Mouse (Mus musculus) heart, embryonic 16.5 days (tissue): ENCODE results near the gene Pkn1. TPM values are rescaled to one million over a fixed set of nuclear protein-coding genes. Genes with fewer than 3 reads are reported as not detected.

ENCODE experiments used
- ATAC-seq: fragments of 200-750 bp; cut with Nextera tagmentation; replicated peaks from 2 replicates; pipeline ENCODE4 v1.8.0; 2017; ENCODE audit warnings: moderate number of reproducible peaks; ENCODE audit not compliant: insufficient read depth, low FRiP score; ENCODE audit errors: extremely low read depth
- H3K27ac ChIP-seq: fragments of 300-500 bp; sonication (generic); 2 replicates; pipeline ENCODE4 v1.5.1; 2014; ENCODE audit warnings: mild to moderate bottlenecking, low read length, control low read depth, moderate library complexity
- H3K27me3 ChIP-seq: fragments of 300-500 bp; sonication (generic); 2 replicates; pipeline ENCODE4 v1.6.1; 2014; ENCODE audit warnings: low read length, mixed read lengths; ENCODE audit not compliant: control insufficient read depth, insufficient read depth
- H3K36me3 ChIP-seq: fragments of 300-500 bp; sonication (generic); 2 replicates; pipeline ENCODE4 v1.6.1; 2014; ENCODE audit not compliant: control insufficient read depth, insufficient read depth
- H3K4me1 ChIP-seq: fragments of 300-500 bp; sonication (generic); 2 replicates; pipeline ENCODE4 v1.6.1; 2014; ENCODE audit warnings: low read length, mixed read lengths; ENCODE audit not compliant: control insufficient read depth, insufficient read depth
- H3K4me2 ChIP-seq: fragments of 300-500 bp; sonication (generic); 2 replicates; pipeline ENCODE4 v1.6.1; 2014; ENCODE audit warnings: low read depth, mild to moderate bottlenecking, control low read depth, low read length
- H3K4me3 ChIP-seq: fragments of 300-500 bp; sonication (generic); 2 replicates; pipeline ENCODE4 v1.5.1; 2014; ENCODE audit warnings: mild to moderate bottlenecking, control low read depth, low read length
- H3K9ac ChIP-seq: fragments of 300-500 bp; sonication (generic); 2 replicates; pipeline ENCODE4 v1.6.1; 2014; ENCODE audit warnings: low read length, control low read depth
- H3K9me3 ChIP-seq: fragments of 300-500 bp; sonication (generic); replicated peaks from 2 replicates; pipeline ENCODE4 v1.6.1; 2016; ENCODE audit warnings: low read length; ENCODE audit not compliant: control insufficient read depth
- WGBS: fragments of 180-500 bp; shearing (Covaris S2); extraction: QIAGEN DNeasy Blood & Tissue Kit; methylation state at CpG from one replicate; pipeline ENCODE4 v1.1.7; 2014; 5-methylcytosine and 5-hydroxymethylcytosine counted together
- polyA plus RNA-seq: library from polyadenylated mRNA; unstranded; fragments of >200 nt; fragmentation: Nextera tagmentation; extraction: Ambion mirVana; gene quantifications from 2 replicates; pipeline ENCODE4 v1.2.1, GENCODE M21; 2015

The Pkn1 gene
- 17.5 and 20.2 TPM in 2 replicates for polyA plus RNA-seq

GRCm38 (mm10) chr8:83698661-83699453 lies at the start of gene Pkn1:
Gene Pkn1 (minus strand): TSS chr8:83699179.
- Histone ChIP-seq H3K27me3 (no peaks in the 10 kb centered on the region), H3K27ac (peak within 1 kb of the TSS; percentile 87), H3K9me3 (no peaks in the 10 kb centered on the region), H3K4me1 (peaks cover 31% of the 10 kb centered on the region), H3K36me3 (no peaks in the 10 kb centered on the region), H3K4me2 (peak within 1 kb of the TSS; percentile 95), H3K9ac (peak within 1 kb of the TSS; percentile 98), H3K4me3 (peak within 1 kb of the TSS; percentile 90)
- WGBS: under 1% methylated on average over 83 of the region's 85 CpGs
- peak; percentile 88 for ATAC-seq

GRCm38 (mm10) chr8:83748708-83749107 lies 49.7 kb upstream of the Pkn1 start:
- ATAC-seq: peak; percentile 74
- Histone ChIP-seq H3K9ac (peak overlapping the region; percentile 54), H3K4me2 (peak overlapping the region; percentile 85)

GRCm38 (mm10) chr8:83747661-83748346 lies 48.8 kb upstream of the Pkn1 start:
- H3K4me1 ChIP-seq: peaks cover 21% of the 10 kb centered on the region
- H3K9me3 ChIP-seq: no peaks in the 10 kb centered on the region
- peak overlapping the region; percentile 95 for H3K27ac ChIP-seq
- H3K36me3 ChIP-seq: no peaks in the 10 kb centered on the region
- H3K27me3 ChIP-seq: no peaks in the 10 kb centered on the region
- 1% methylated on average over 28 of the region's 28 CpGs for WGBS
- H3K4me3 ChIP-seq: peak overlapping the region; percentile 55
- peak; percentile 89 for ATAC-seq
- peak overlapping the region; percentile 80 for H3K9ac ChIP-seq
- peak overlapping the region; percentile 85 for H3K4me2 ChIP-seq

More at GRCm38 (mm10) chr8:83748708-83749107, 49.7 kb upstream of the Pkn1 start:
- no peak overlapping the region for H3K4me3 ChIP-seq
- peaks cover 21% of the 10 kb centered on the region for H3K4me1 ChIP-seq
- peak overlapping the region; percentile 95 for H3K27ac ChIP-seq
- H3K36me3 ChIP-seq: no peaks in the 10 kb centered on the region
- no peaks in the 10 kb centered on the region; the same call in 1 of the 2 replicates for H3K27me3 ChIP-seq
- no peaks in the 10 kb centered on the region for H3K9me3 ChIP-seq
- 29% methylated on average over 3 of the region's 3 CpGs for WGBS

GRCm38 (mm10) chr8:83744070-83744469 lies 45.1 kb upstream of the Pkn1 start:
- no peaks in the 10 kb centered on the region for H3K27me3 ChIP-seq
- H3K9me3 ChIP-seq: no peaks in the 10 kb centered on the region
- H3K4me1 ChIP-seq: peaks cover 41% of the 10 kb centered on the region
- H3K27ac ChIP-seq: no peak overlapping the region
- no peak overlapping the region for H3K4me3 ChIP-seq
- no peak overlapping the region for H3K4me2 ChIP-seq
- no peaks in the 10 kb centered on the region for H3K36me3 ChIP-seq
- no peak for ATAC-seq
- H3K9ac ChIP-seq: no peak overlapping the region
- 79% methylated on average over 4 of the region's 4 CpGs for WGBS

GRCm38 (mm10) chr8:83742968-83743367 lies 44.0 kb upstream of the Pkn1 start:
- 86% methylated on average over 6 of the region's 6 CpGs for WGBS
- Histone ChIP-seq H3K27ac (no peak overlapping the region), H3K4me2 (no peak overlapping the region), H3K4me1 (peaks cover 40% of the 10 kb centered on the region), H3K36me3 (no peaks in the 10 kb centered on the region), H3K27me3 (no peaks in the 10 kb centered on the region), H3K4me3 (no peak overlapping the region), H3K9ac (no peak overlapping the region), H3K9me3 (no peaks in the 10 kb centered on the region)
- no peak for ATAC-seq

GRCm38 (mm10) chr8:83741849-83742655 lies 43.1 kb upstream of the Pkn1 start:
- Histone ChIP-seq H3K27ac (peak overlapping the region; percentile 91), H3K9me3 (peaks cover 3% of the 10 kb centered on the region; the same call in 1 of the 2 replicates), H3K4me3 (peak overlapping the region; percentile 82), H3K36me3 (no peaks in the 10 kb centered on the region), H3K27me3 (no peaks in the 10 kb centered on the region), H3K4me1 (peaks cover 40% of the 10 kb centered on the region), H3K4me2 (peak overlapping the region; percentile 97), H3K9ac (peak overlapping the region; percentile 96)
- WGBS: 75% methylated on average over 19 of the region's 19 CpGs
- no peak for ATAC-seq

- 1% methylated on average over 47 of the region's 56 CpGs for WGBS
- Histone ChIP-seq H3K27me3 (no peaks in the 10 kb centered on the region), H3K4me2 (peak within 1 kb of the TSS; percentile 97), H3K4me1 (peaks cover 40% of the 10 kb centered on the region), H3K27ac (peak within 1 kb of the TSS; percentile 91), H3K4me3 (peak within 1 kb of the TSS; percentile 82), H3K9ac (peak within 1 kb of the TSS; percentile 96), H3K9me3 (peaks cover 3% of the 10 kb centered on the region; the same call in 1 of the 2 replicates), H3K36me3 (no peaks in the 10 kb centered on the region)
- ATAC-seq: peak; percentile 70
Observed at GRCm38 (mm10) chr8:83740976-83741741, 42.2 kb upstream of the Pkn1 start, which contains the start of gene Adgre5. Gene Adgre5 (minus strand): TSS chr8:83741326.

- Histone ChIP-seq H3K4me3 (peak overlapping the region; percentile 82), H3K9ac (peak overlapping the region; percentile 96), H3K4me1 (peaks cover 42% of the 10 kb centered on the region), H3K27me3 (no peaks in the 10 kb centered on the region), H3K36me3 (no peaks in the 10 kb centered on the region), H3K4me2 (peak overlapping the region; percentile 97), H3K27ac (peak overlapping the region; percentile 91), H3K9me3 (peaks cover 3% of the 10 kb centered on the region; the same call in 1 of the 2 replicates)
- ATAC-seq: no peak
- 15% methylated on average over 3 of the region's 3 CpGs for WGBS
Observed at GRCm38 (mm10) chr8:83740586-83740975, 41.6 kb upstream of the Pkn1 start.
